Mouse (Mus musculus): ENCODE measurements around the gene 2700097O09Rik.
A peak's percentile ranks its signal among the peaks of the same experiment; 100 is the strongest.
"Not testable (repeated sequence)": the region's sequence is repeated elsewhere in the genome, so short reads cannot be mapped to it uniquely, and the experiment has no call there.

Gene 2700097O09Rik

GRCm38 (mm10) chr12:55027088-55027487, 52.8 kb downstream of the 2700097O09Rik start:
- DNase-seq = no peak

DNA sequence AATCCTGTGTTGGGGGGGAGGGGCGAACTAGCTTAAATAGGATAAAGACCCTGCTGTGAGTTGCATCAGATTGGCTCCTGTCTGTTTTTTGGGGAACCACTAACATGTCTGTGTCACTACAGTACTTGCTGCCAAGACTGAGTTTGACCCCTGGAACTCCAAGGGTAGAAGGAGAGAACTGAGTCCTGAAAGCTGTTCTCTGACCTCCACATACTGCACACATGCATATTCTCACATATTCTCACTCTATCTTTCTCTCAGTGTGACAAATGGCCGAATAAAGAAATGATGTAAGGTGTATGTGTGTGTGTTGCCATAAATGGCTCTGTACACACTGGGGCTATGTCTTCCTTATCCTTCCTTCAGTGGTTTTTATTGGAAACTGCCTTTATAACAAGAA, 56.6 kb downstream of the 2700097O09Rik start:
- no peak for DNase-seq

DNA sequence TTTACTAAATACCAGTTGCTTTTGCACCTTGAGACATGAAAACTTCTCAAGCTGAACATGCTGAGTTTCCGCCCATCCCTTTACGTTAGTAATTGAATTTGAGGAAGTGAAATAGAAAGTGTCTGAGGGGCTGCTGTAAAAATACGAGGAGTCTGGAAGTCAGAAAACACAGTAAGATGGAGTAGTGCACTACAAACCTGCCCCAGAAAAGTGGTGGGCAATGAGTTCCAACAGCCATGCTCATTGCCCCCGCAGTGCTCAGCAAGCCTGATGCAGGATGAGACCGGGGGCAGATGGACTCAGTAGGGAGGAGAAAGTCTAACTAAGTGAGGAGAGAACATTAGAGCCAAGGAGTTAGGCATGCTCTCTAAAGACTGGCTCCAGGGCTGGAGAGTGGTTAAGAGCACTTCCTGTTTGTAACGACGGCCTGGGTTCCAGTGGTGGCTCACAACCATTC, 60.5 kb downstream of the 2700097O09Rik start:
- no peak for DNase-seq

DNA sequence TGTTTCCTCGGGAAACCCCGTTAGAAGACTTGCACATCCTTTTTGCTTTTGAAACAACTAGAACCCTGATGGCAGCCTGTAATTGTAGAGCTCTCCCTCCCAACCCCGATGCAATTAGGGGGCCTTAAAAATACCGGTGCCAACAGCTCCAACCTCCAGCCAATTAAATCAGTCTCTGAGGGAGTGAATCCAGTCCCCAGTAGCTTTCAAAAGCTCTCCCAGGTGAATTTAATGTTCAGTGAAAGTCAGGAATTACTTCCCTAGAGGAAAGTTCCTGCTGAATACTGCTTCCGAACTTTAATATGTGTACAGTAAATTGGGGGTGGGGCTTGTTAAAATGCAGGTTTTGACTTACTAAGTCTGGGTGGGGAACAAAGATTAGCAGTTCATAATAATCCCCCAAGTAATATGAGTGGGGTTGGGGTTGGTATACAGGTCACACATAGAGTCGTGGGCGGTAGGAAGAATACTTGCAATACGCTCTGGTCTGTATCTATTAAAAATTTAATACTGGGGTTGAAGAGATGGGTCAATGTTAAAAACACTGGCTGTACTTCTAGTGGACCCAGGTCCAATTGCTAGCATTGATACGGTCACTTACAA, 62.7 kb downstream of the 2700097O09Rik start:
- peak; percentile 26 for DNase-seq

- no peak for DNase-seq
Observed at GRCm38 (mm10) chr12:55016339-55017118, 63.4 kb downstream of the 2700097O09Rik start.

DNA sequence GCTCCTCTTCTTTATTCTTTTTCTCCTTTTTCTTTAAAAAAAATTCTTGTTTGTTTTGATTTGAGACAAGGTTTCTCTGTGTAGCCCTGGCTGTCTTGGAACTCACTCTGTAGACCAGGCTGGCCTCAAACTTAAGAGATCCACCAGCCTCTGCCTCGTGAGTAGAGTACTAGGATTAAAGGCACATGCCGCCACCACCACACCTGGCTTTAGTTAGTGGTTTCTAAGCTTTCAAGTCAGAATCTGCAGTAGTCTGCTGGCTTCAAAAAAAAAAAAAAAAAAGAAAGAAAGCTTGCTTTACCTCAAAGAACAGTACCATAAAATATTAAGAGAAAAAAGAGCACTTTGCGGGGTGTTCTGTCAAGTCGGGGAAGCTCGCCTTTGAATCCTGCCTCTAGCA, 64.5 kb downstream of the 2700097O09Rik start:
- no peak for DNase-seq

DNA sequence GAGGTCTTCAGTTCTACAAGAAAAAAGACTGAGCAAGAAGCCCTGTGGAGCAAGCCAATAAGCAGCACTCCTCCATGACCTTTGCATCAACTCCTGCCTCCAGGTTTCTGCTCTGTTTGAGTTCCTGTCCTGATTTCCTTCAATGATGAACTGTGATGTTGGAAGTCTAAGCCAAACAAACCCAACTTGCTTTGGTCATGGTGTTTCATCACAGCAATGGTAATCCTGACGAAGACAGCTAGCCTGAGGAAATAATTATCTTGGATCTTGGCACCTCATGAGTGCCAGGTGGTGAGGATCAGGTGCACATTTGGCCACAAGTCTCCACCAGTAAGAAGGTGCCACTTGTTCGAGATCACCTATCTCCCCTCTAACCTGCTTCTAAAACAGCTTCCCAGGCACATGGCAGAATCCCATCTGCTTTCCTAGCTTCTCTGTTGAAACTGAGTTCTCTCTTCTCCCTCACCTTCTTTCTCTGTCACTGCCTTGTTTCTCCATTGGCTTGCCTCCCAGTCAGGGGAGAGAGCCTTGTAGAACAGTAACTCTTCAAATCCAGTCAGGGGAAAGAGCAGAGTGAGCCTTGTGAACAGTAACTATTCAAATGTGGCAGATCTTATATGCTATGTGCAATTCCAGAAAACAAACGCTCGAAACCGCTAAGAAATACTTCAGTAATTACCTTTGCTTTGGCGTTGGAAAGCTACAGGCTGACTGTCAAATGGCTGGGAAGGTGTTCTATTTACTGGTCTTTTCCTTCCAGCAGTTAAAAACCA, 66.1 kb downstream of the 2700097O09Rik start, which contains the start of gene Baz1a:
Gene Baz1a, minus strand, starts transcription at position 723 of the 773 bp plus-strand sequence.
- no peak for DNase-seq

DNA sequence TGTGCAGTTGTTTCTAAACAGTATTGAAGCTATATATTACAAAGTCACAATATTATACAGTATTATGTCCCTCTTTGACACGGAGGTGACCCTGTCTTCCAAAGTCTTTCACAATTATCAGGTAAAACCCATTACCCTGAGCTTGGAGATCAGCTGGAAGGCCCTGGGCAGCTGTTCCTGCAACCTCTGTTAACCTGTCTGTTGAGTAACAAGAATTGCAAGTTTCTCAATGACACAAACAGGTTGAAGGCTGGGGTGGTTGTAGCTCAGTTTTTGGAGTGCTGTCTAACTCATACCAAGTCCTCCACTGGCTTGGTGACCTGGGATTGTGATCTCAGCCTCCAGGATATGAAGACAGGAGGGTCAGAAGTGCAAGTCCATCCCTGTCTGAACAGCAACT, 66.9 kb downstream of the 2700097O09Rik start:
- no peak for DNase-seq

DNA sequence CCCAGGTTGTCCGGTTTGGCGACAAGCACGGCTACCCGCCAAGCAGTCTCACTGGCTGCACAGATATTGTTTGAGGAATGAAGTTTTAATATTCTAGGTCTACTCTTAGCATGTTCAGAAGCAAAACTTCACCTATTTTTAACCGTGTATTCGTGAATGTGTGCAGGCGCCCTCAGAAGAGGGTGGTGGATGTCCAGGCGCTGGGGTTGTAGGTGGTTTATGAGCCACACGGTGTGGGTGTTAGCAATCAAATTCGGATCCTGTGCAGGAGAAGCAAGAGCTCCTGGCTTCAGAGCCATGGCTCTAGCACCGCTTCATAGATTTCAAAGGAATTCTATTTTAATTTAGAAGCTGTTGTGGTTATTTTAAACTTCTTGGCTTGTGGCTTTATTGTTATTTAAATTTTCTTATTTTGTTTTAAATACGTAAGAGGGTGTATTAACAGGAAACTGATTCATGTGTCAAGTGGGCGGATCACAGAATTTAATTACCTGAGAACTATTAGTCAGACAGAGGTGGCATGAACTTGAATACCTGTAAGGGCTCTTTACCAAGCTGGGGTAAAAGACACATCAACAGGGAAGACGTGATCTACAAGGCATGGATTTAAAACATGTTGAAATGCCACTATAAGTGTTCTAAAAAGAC, 72.4 kb downstream of the 2700097O09Rik start:
- no peak for DNase-seq

DNA sequence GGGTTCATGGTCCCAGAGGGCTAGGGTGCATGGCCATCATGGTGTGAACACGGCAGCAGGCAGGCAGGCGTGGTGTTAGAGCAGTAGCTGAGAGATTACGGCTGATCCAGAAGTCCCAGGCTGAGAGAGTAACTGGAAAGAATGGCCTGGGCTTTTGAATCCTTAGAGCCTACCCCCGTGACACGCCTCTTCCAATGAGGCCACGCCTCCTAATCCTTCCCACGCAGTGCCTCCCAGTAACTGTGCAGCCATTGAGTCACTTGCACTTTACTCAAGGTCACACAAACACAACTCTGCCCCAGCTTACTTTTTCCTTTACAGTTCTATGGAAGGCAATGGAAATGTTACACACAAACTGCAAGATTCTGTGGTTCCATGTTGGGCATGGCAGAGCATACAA, 73.8 kb downstream of the 2700097O09Rik start:
- no peak for DNase-seq

DNA sequence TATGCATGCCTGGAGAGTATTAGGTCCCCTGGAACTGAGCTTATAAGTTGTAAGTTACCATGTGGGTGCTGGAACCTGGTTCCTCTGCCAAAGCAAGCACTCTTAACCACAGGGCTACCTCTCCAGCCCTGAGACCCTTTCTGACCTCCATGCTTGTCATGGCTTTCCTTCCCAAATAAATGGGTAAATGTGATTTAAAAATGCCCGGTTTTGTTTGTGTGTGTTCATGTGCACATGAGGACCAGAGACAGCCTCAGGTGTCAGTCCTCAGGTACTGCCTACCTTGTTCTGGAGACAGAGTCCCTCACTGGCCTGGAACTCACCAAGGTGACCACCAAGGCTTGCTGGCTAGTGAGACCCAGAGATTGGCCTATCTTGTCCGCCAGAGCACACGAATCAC, 75.5 kb downstream of the 2700097O09Rik start:
- no peak for DNase-seq

DNA sequence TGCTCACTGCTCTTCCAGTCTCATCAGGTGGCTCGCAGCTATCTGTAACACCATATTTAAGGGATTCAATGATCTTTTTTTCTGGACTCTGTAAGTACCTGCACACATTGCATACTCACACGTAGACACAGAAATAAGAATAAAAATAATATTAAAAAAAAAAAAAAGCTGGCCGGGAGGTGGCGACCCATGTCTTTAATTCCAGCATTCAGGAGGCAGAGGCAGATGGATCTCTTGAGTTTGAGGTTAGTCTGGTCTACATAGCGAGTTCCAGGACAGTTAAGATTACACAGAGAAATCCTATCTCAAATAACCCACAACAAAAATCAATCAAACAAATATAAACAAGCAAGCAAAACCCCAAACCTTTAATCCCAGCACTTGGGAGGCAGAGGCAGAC, 76.1 kb downstream of the 2700097O09Rik start:
- no peak for DNase-seq

GRCm38 (mm10) chr12:55002532-55002931, 77.4 kb downstream of the 2700097O09Rik start:
- not testable (repeated sequence) for DNase-seq

GRCm38 (mm10) chr12:54999016-54999690, 80.8 kb downstream of the 2700097O09Rik start:
- no peak for DNase-seq

DNA sequence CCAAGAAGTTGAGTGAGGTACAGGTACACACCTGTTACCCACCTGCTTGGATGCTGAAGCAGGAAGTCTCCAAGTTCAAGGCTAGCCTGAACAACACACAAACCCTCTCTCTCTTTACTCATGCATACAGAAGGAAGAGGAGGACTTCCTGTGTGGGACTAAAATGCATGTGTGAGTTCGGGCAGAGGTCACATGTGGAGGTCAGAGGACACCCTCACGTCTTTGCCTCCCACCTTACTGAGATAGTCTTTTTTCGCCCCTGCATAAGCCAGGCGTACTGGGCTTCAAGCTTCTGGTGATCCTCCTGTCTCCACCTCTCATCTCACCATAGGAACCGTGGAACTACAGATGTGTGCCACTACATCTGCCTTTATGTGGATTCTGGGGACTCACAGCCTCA, 81.5 kb downstream of the 2700097O09Rik start:
- DNase-seq = no peak

- no peak for DNase-seq
Observed at GRCm38 (mm10) chr12:54996979-54997474, 82.9 kb downstream of the 2700097O09Rik start.

- DNase-seq = no peak
Observed at GRCm38 (mm10) chr12:54995965-54996364, 83.9 kb downstream of the 2700097O09Rik start.
